Comparison of ENCODE assay signal across 10 mouse cellular contexts in the genomic region with DNA sequence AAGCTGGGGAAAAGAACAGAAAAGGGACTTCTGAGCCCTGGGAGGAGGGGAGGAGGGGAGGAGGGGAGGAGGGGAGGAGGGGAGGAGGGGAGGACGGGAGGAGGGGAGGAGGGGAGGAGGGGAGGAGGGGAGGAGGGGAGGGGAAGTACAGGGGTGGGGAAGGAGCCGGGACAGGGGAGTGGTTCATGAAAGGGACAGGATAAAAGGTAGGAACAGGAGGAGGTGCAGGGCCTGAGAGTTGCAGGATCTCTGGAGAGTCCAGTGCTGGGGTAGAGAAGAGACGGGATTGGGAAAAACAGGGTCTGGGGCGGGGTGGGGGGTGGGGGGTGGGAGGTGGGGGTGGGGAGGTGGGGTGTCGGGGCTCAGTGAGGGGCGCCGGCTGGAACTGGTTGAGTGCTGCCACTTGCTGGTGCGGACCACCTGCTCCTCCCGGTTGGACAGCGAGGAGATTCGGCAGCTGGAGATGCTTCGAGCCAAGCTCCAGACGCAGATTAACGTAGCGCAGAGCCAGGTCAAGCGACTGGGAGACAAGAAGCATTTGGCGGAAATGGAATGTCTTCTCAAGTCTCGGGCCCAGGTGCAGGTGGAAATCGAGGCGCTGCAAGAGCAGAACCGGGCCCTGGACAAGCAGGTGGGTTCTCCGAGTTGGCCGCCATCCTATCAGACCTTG. TPM values are rescaled to one million over a fixed set of nuclear protein-coding genes. Genes with fewer than 3 reads are reported as not detected.
DNase-seq lines count a peak whose midpoint lies in the region; ATAC-seq and TF ChIP-seq lines count a peak whose summit lies in the region.
"Had no signal": no experiment of that assay in that cellular context is flagged by ENCODE, and none has a peak within 500 bp of the region (broad histone marks: within the 10 kb centered on the region; RNA-seq: fewer than 3 reads in every experiment).

No protein-coding gene starts in this region.

- peaks cover 4% of the 10 kb centered on the region; the same call in 1 of the 2 replicates for H3K9me3 ChIP-seq in heart, embryonic 11.5 days (replicated peaks; ENCODE audit: control insufficient read depth, low read length)
- H3K9me3 ChIP-seq in ES-Bruce4 (replicated peaks; ENCODE audit: control insufficient read depth, insufficient read depth, low read length, poor library complexity, severe bottlenecking): no peaks in the 10 kb centered on the region
- 0 out of 2 replicates have a peak, but pooled peaks cover 5% of the 10 kb centered on the region for H3K9me3 ChIP-seq in forebrain, embryonic 13.5 days (replicated peaks)
- H3K9me3 ChIP-seq in midbrain, embryonic 10.5 days (replicated peaks): peaks cover 2% of the 10 kb centered on the region; the same call in 1 of the 2 replicates

- H3K9ac ChIP-seq in heart, embryonic 11.5 days (ENCODE audit: low read depth, low read length): no peak overlapping the region
- H3K9ac ChIP-seq in ES-Bruce4 (ENCODE audit: low read depth, poor library complexity, severe bottlenecking): peak overlapping the region; percentile 31
- no peak overlapping the region for H3K9ac ChIP-seq in forebrain, embryonic 13.5 days

- 0 out of 2 replicates have a peak, but pooled peaks have one; percentile 9 for TF ChIP-seq EP300 in ES-Bruce4 (IDR thresholded peaks at IDR 0.05; ENCODE audit: insufficient read depth, low read depth, low read length)

- DNase-seq in heart, adult 8-10 months (ENCODE audit: low spot score): no peak
- DNase-seq in midbrain, embryonic 10.5 days (ENCODE audit: low spot score): no peak
- no peak for DNase-seq in gastrocnemius, adult 18-20 months (ENCODE audit: low spot score)
- DNase-seq in urinary bladder, postnatal 4 days (ENCODE audit: low spot score in 2 of 2): no peak
- DNase-seq in cerebellum, adult 11 months: no peak
- DNase-seq: liver had no signal

- H3K27me3 ChIP-seq in heart, embryonic 11.5 days (ENCODE audit: control insufficient read depth, insufficient read depth, low read length): 0 out of 2 replicates have a peak, but pooled peaks cover 8% of the 10 kb centered on the region
- no peaks in the 10 kb centered on the region for H3K27me3 ChIP-seq in ES-Bruce4 (ENCODE audit: control insufficient read depth, insufficient read depth, low read length, poor library complexity, severe bottlenecking)
- peaks cover 20% of the 10 kb centered on the region for H3K27me3 ChIP-seq in forebrain, embryonic 13.5 days
- peaks cover 34% of the 10 kb centered on the region for H3K27me3 ChIP-seq in midbrain, embryonic 10.5 days (ENCODE audit: low read depth, poor library complexity, severe bottlenecking)

- H3K27ac ChIP-seq in heart, embryonic 11.5 days (ENCODE audit: low read depth, low read length): no peak overlapping the region
- H3K27ac ChIP-seq in ES-Bruce4 (ENCODE audit: insufficient read depth, low read length): no peak overlapping the region
- no peak overlapping the region for H3K27ac ChIP-seq in forebrain, embryonic 13.5 days
- no peak overlapping the region; the same call in 1 of the 2 replicates for H3K27ac ChIP-seq in midbrain, embryonic 10.5 days (replicated peaks)
- H3K27ac ChIP-seq: kidney, postnatal 0 days had no signal

- 15% methylated on average over 16 of the region's 23 CpGs for WGBS in heart, embryonic 11.5 days (ENCODE audit: insufficient replicate concordance)
- 11% methylated on average over 22 of the region's 23 CpGs for WGBS in forebrain, embryonic 13.5 days
- WGBS in midbrain, embryonic 10.5 days: 8% methylated on average over 20 of the region's 23 CpGs

- no peak for ATAC-seq in heart, embryonic 11.5 days (replicated peaks; ENCODE audit: insufficient number of reproducible peaks, low FRiP score, low TSS enrichment)
- peak; percentile 30; the same call in 1 of the 2 replicates for ATAC-seq in forebrain, embryonic 13.5 days

- no peak for TF ChIP-seq POLR2A in ES-Bruce4 (IDR thresholded peaks at IDR 0.05; ENCODE audit: insufficient read depth, low read length)

- no peaks in the 10 kb centered on the region for H3K4me1 ChIP-seq in heart, embryonic 11.5 days (ENCODE audit: control insufficient read depth, insufficient read depth, low read length)
- no peaks in the 10 kb centered on the region for H3K4me1 ChIP-seq in ES-Bruce4 (ENCODE audit: control insufficient read depth, insufficient read depth, low read length)
- H3K4me1 ChIP-seq in forebrain, embryonic 13.5 days: no peaks in the 10 kb centered on the region
- H3K4me1 ChIP-seq in midbrain, embryonic 10.5 days: peaks cover 15% of the 10 kb centered on the region

- 0 out of 2 replicates have a peak overlapping the region, but pooled peaks have one; percentile 24 for H3K4me2 ChIP-seq in heart, embryonic 11.5 days
- H3K4me2 ChIP-seq in forebrain, embryonic 13.5 days: peak overlapping the region; percentile 27; the same call in 1 of the 2 replicates

- no peaks in the 10 kb centered on the region; the same call in 1 of the 2 replicates for H3K36me3 ChIP-seq in heart, embryonic 11.5 days (ENCODE audit: control insufficient read depth, insufficient read depth, low read length)
- H3K36me3 ChIP-seq in ES-Bruce4 (ENCODE audit: control insufficient read depth, insufficient read depth, low read length, poor library complexity, severe bottlenecking): no peaks in the 10 kb centered on the region
- H3K36me3 ChIP-seq in forebrain, embryonic 13.5 days (ENCODE audit: poor library complexity, severe bottlenecking): no peaks in the 10 kb centered on the region
- peaks cover 5% of the 10 kb centered on the region; the same call in 1 of the 2 replicates for H3K36me3 ChIP-seq in midbrain, embryonic 10.5 days

- no peak overlapping the region for H3K4me3 ChIP-seq in heart, embryonic 11.5 days (ENCODE audit: low read depth, low read length)
- peak overlapping the region; percentile 62 for H3K4me3 ChIP-seq in ES-Bruce4 (ENCODE audit: low read depth, low read length)
- H3K4me3 ChIP-seq in forebrain, embryonic 13.5 days: no peak overlapping the region; the same call in 1 of the 2 replicates
- H3K4me3 ChIP-seq in midbrain, embryonic 10.5 days: peak overlapping the region; percentile 30

- TF ChIP-seq CTCF in ES-Bruce4 (IDR thresholded peaks at IDR 0.05; ENCODE audit: low read depth, low read length): no peak

RNA-seq across cellular contexts. Expression of gene Ccdc114, which starts 4.9 kb away (rescaled TPM):
- polyA plus RNA-seq in heart, embryonic 11.5 days (2014; fragmentation: Nextera tagmentation; extraction: Ambion mirVana): 2.0 and 3.4 TPM in 2 replicates
- total RNA-seq in heart, adult 8-10 months (2022): 1 to 10 TPM in 3 of 4 experiments, under 1 TPM in 1; 0.66 to 1.4 (median 1.2) TPM
- 7.6 and 10.2 TPM in 2 replicates for polyA plus RNA-seq in ES-Bruce4 (2011; ENCODE audit: insufficient read depth, insufficient read length, low read depth, missing spikeins)
- polyA plus RNA-seq in forebrain, embryonic 13.5 days (2015; fragmentation: Nextera tagmentation; extraction: Ambion mirVana): 2.5 and 3.5 TPM in 2 replicates
- polyA plus RNA-seq in midbrain, embryonic 10.5 days (2016; fragmentation: Nextera tagmentation; extraction: Ambion mirVana): 4.8 and 5.3 TPM in 2 replicates
- total RNA-seq in gastrocnemius, adult 18-20 months (2021): under 1 TPM; 0.18 to 0.21 TPM

RNA-seq across cellular contexts. Expression of gene Emp3, which starts 7.6 kb away (rescaled TPM):
- polyA plus RNA-seq in heart, embryonic 11.5 days (2014; fragmentation: Nextera tagmentation; extraction: Ambion mirVana): 62.4 and 65.3 TPM in 2 replicates
- 10 to 100 TPM; 17.3 to 24.6 (median 22.3) TPM for total RNA-seq in heart, adult 8-10 months (2022)
- 10.6 and 11.0 TPM in 2 replicates for polyA plus RNA-seq in ES-Bruce4 (2011; ENCODE audit: insufficient read depth, insufficient read length, low read depth, missing spikeins)
- 13.2 and 16.6 TPM in 2 replicates for polyA plus RNA-seq in forebrain, embryonic 13.5 days (2015; fragmentation: Nextera tagmentation; extraction: Ambion mirVana)
- polyA plus RNA-seq in midbrain, embryonic 10.5 days (2016; fragmentation: Nextera tagmentation; extraction: Ambion mirVana): 17.7 and 28.2 TPM in 2 replicates
- total RNA-seq in gastrocnemius, adult 18-20 months (2021): 10 to 100 TPM in 1 of 2 experiments, 1 to 10 TPM in 1; 7.8 to 15.1 TPM

RNA-seq across cellular contexts. Expression of gene Tmem143, which starts 32.0 kb away (rescaled TPM):
- 5.5 and 5.8 TPM in 2 replicates for polyA plus RNA-seq in heart, embryonic 11.5 days (2014; fragmentation: Nextera tagmentation; extraction: Ambion mirVana)
- 100 to 1,000 TPM; 115 to 143 (median 126) TPM for total RNA-seq in heart, adult 8-10 months (2022)
- 21.7 and 28.2 TPM in 2 replicates for polyA plus RNA-seq in ES-Bruce4 (2011; ENCODE audit: insufficient read depth, insufficient read length, low read depth, missing spikeins)
- 3.7 and 4.3 TPM in 2 replicates for polyA plus RNA-seq in forebrain, embryonic 13.5 days (2015; fragmentation: Nextera tagmentation; extraction: Ambion mirVana)
- 4.4 and 5.1 TPM in 2 replicates for polyA plus RNA-seq in midbrain, embryonic 10.5 days (2016; fragmentation: Nextera tagmentation; extraction: Ambion mirVana)
- total RNA-seq in gastrocnemius, adult 18-20 months (2021): 10 to 100 TPM; 56.7 to 59.4 TPM

RNA-seq across cellular contexts. Expression of gene Syngr4, which starts 32.2 kb away (rescaled TPM):
- 0.54 and 1.3 TPM in 2 replicates for polyA plus RNA-seq in heart, embryonic 11.5 days (2014; fragmentation: Nextera tagmentation; extraction: Ambion mirVana)
- total RNA-seq in heart, adult 8-10 months (2022): not detected
- 2.0 and 3.4 TPM in 2 replicates for polyA plus RNA-seq in ES-Bruce4 (2011; ENCODE audit: insufficient read depth, insufficient read length, low read depth, missing spikeins)
- 0.62 and 0.92 TPM in 2 replicates for polyA plus RNA-seq in forebrain, embryonic 13.5 days (2015; fragmentation: Nextera tagmentation; extraction: Ambion mirVana)
- polyA plus RNA-seq in midbrain, embryonic 10.5 days (2016; fragmentation: Nextera tagmentation; extraction: Ambion mirVana): 1.5 and 1.7 TPM in 2 replicates
- not detected for total RNA-seq in gastrocnemius, adult 18-20 months (2021)

RNA-seq across cellular contexts. Expression of gene Grin2d, which starts 50.6 kb away (rescaled TPM):
- 0.11 TPM in 2 replicates for polyA plus RNA-seq in heart, embryonic 11.5 days (2014; fragmentation: Nextera tagmentation; extraction: Ambion mirVana)
- 1 to 10 TPM; 1.1 to 2.2 (median 1.3) TPM for total RNA-seq in heart, adult 8-10 months (2022)
- polyA plus RNA-seq in ES-Bruce4 (2011; ENCODE audit: insufficient read depth, insufficient read length, low read depth, missing spikeins): 0.43 and 0.68 TPM in 2 replicates
- polyA plus RNA-seq in forebrain, embryonic 13.5 days (2015; fragmentation: Nextera tagmentation; extraction: Ambion mirVana): 0.48 TPM in 2 replicates
- 0.16 and 0.34 TPM in 2 replicates for polyA plus RNA-seq in midbrain, embryonic 10.5 days (2016; fragmentation: Nextera tagmentation; extraction: Ambion mirVana)
- total RNA-seq in gastrocnemius, adult 18-20 months (2021): under 1 TPM; 0.11 to 0.17 TPM

Comparison
In these comparisons a context has a peak if more than half of its experiments do, and no peak if none do; other contexts are left out.
1. H3K4me3 ChIP-seq: peak in ES-Bruce4 (single experiment) and midbrain, embryonic 10.5 days (single experiment); none in heart, embryonic 11.5 days (single experiment) and forebrain, embryonic 13.5 days (single experiment).